Mouse (Mus musculus) hindbrain, embryonic 10.5 days (tissue): ENCODE measurements at regions not wholly inside any gene's neighbourhood (a gene's known extent, or its start where the extent isn't known, plus 50 kb on each side); places are given as distances from the start of the nearest gene placed in this dataset.

ENCODE experiments used
- DNase-seq: peaks from one replicate; pipeline ENCODE4 v3.0.0-alpha.2; 2017; ENCODE audit warnings: low spot score
- H3K27ac ChIP-seq: fragments of 300-500 bp; sonication (generic); 2 replicates; pipeline ENCODE4 v1.5.1; 2016; ENCODE audit warnings: mild to moderate bottlenecking, moderate library complexity
- H3K27me3 ChIP-seq: fragments of 300-500 bp; sonication (generic); 2 replicates; pipeline ENCODE4 v1.6.1; 2016; ENCODE audit warnings: mild to moderate bottlenecking; ENCODE audit not compliant: poor library complexity, insufficient read depth, severe bottlenecking
- H3K36me3 ChIP-seq: fragments of 300-500 bp; sonication (generic); 2 replicates; pipeline ENCODE4 v1.6.1; 2016; ENCODE audit warnings: mild to moderate bottlenecking, moderate library complexity
- H3K4me1 ChIP-seq: fragments of 300-500 bp; sonication (generic); replicated peaks from 2 replicates; pipeline ENCODE4 v1.6.1; 2016; ENCODE audit warnings: mild to moderate bottlenecking
- H3K4me3 ChIP-seq: fragments of 300-500 bp; sonication (generic); 2 replicates; pipeline ENCODE4 v1.5.1; 2016; ENCODE audit warnings: mild to moderate bottlenecking, moderate library complexity
- H3K9me3 ChIP-seq: fragments of 300-500 bp; sonication (generic); 2 replicates; pipeline ENCODE4 v1.6.1; 2016; ENCODE audit warnings: mild to moderate bottlenecking, moderate library complexity
- WGBS: fragments of 180-500 bp; shearing (Covaris S2); methylation state at CpG from one replicate; pipeline ENCODE4 v1.1.7; 2016; 5-methylcytosine and 5-hydroxymethylcytosine counted together

GRCm38 (mm10) chr2:138045933-138046642 lies 210.3 kb upstream of the Btbd3 start:
- no peaks in the 10 kb centered on the region for H3K36me3 ChIP-seq
- no peaks in the 10 kb centered on the region for H3K9me3 ChIP-seq
- no peaks in the 10 kb centered on the region; the same call in 1 of the 2 replicates for H3K27me3 ChIP-seq
- peaks cover 5% of the 10 kb centered on the region; the same call in 1 of the 2 replicates for H3K4me1 ChIP-seq
- no peak for DNase-seq
- 46% methylated on average over 5 of the region's 5 CpGs for WGBS
- no peak overlapping the region for H3K4me3 ChIP-seq
- no peak overlapping the region for H3K27ac ChIP-seq

DNA sequence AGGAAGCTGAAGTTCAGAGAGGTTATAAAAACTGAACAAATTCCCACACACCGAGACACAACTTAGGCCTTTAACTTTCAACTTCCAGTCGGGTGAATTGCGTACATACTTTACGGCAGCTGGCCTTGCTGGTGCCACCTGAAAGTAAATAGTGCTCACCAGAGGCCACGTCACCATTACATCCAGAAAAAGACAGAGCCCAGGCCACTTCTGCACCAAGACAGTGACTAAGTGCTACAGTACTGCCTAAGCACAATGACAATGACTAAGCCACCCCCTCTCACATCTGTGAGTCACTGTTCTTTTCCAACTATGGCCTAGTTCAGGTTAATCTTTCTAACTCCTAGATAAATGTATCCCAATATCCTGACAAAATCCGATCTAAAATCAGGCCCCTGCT lies 215.7 kb upstream of the Btbd3 start:
- H3K27me3 ChIP-seq, result no peaks in the 10 kb centered on the region
- WGBS, result 84% methylated on average over 6 of the region's 6 CpGs
- no peak for DNase-seq
- H3K36me3 ChIP-seq, result no peaks in the 10 kb centered on the region
- H3K9me3 ChIP-seq, result no peaks in the 10 kb centered on the region
- no peak overlapping the region for H3K27ac ChIP-seq
- H3K4me3 ChIP-seq, result no peak overlapping the region
- H3K4me1 ChIP-seq, result no peaks in the 10 kb centered on the region

GRCm38 (mm10) chr2:138040302-138040701 lies 216.1 kb upstream of the Btbd3 start:
- Histone ChIP-seq H3K27me3 (no peaks in the 10 kb centered on the region), H3K4me3 (no peak overlapping the region), H3K4me1 (no peaks in the 10 kb centered on the region), H3K27ac (no peak overlapping the region), H3K9me3 (no peaks in the 10 kb centered on the region), H3K36me3 (no peaks in the 10 kb centered on the region)
- no peak for DNase-seq
- 85% methylated on average over 5 of the region's 5 CpGs for WGBS

DNA sequence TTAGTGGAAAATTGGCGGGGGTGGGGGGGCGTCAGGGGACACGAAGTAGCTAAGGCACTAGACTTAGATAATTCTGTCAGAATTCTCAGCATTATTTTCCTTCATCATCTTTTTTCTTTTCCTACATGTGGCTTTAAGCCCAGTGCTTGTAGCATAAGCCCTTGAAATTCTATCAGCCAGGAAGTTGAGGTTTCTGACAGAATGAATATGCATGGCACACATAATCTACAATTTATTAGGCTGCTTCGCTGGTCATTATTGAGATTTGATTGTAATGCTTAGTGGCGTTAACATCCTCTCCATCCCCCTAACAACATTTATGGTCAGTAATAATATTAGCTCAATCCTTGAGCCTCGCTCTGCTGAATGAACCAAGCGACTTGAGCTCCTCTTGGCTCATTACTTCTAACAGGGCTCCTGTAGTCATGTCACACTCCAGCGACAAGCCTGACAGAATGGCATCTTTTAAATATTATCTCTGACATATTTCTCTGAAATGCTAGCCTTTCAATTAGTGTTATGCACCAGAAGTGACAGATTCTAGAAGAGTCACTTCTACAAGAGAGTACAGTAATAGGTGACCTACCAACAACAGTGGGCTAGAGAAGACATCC lies 222.1 kb upstream of the Btbd3 start:
- H3K27me3 ChIP-seq, result no peaks in the 10 kb centered on the region
- 93% methylated on average over 8 of the region's 8 CpGs for WGBS
- no peaks in the 10 kb centered on the region for H3K36me3 ChIP-seq

GRCm38 (mm10) chr2:138033379-138034122 lies 222.8 kb upstream of the Btbd3 start:
- Histone ChIP-seq H3K27ac (no peak overlapping the region), H3K36me3 (no peaks in the 10 kb centered on the region), H3K27me3 (no peaks in the 10 kb centered on the region), H3K9me3 (no peaks in the 10 kb centered on the region), H3K4me1 (no peaks in the 10 kb centered on the region), H3K4me3 (no peak overlapping the region)
- peak; percentile 63 for DNase-seq
- WGBS, result 45% methylated on average over 11 of the region's 11 CpGs

More for the DNA sequence above, 222.1 kb upstream of the Btbd3 start:
- H3K4me3 ChIP-seq, result no peak overlapping the region
- H3K9me3 ChIP-seq, result no peaks in the 10 kb centered on the region
- no peak for DNase-seq
- H3K4me1 ChIP-seq, result no peaks in the 10 kb centered on the region
- no peak overlapping the region for H3K27ac ChIP-seq

GRCm38 (mm10) chr2:138027411-138027810 lies 229.0 kb upstream of the Btbd3 start:
- no peak for DNase-seq
- Histone ChIP-seq H3K27me3 (no peaks in the 10 kb centered on the region), H3K36me3 (no peaks in the 10 kb centered on the region), H3K9me3 (no peaks in the 10 kb centered on the region), H3K4me1 (no peaks in the 10 kb centered on the region), H3K27ac (no peak overlapping the region), H3K4me3 (no peak overlapping the region)
- 91% methylated on average over 1 of the region's 1 CpGs for WGBS

DNA sequence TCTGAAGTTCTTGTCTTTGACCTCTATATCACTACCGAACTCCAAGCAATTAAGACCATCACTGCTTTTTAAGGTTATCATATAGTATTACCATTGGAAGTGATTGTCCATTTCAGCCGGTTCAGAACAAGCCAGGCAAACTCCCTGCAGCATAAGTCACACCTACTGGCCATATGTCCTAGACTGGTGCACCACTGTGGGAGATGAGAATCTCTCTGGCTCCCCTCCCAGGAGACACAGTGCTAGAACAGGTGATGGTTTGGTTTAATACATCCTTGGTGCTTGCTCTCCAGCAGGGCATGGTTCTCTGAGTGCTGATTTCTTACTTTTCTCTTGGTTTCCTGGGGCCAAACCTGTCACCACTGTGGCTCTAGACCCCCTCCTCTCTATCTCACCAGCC lies 232.8 kb upstream of the Btbd3 start:
- Histone ChIP-seq H3K27me3 (no peaks in the 10 kb centered on the region), H3K9me3 (no peaks in the 10 kb centered on the region), H3K4me1 (no peaks in the 10 kb centered on the region), H3K4me3 (no peak overlapping the region), H3K27ac (no peak overlapping the region), H3K36me3 (no peaks in the 10 kb centered on the region)
- DNase-seq, result no peak
- WGBS, result 87% methylated on average over 2 of the region's 2 CpGs

DNA sequence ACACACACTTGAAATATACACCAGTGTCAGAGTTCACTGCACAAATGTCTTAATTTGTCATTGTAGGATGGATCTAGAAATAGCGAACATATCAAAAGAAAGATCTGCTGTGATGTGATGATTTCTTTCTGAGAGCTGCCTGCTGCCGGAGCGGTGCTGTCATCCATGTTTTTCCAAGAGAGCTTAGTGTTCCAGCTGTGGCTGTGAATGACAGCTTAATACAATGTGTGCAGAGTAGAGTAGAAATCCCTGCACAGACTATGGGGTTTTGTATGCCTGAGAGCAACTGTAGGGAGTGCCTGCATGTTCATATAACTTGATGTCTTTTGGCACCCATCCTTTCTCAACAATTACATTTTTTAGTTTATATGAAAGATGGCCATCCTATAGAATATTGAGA lies 274.6 kb upstream of the Btbd3 start:
- H3K9me3 ChIP-seq, result no peaks in the 10 kb centered on the region
- H3K4me1 ChIP-seq, result no peaks in the 10 kb centered on the region
- H3K27ac ChIP-seq, result no peak overlapping the region
- 48% methylated on average over 3 of the region's 3 CpGs for WGBS
- no peak for DNase-seq
- H3K27me3 ChIP-seq, result no peaks in the 10 kb centered on the region
- H3K36me3 ChIP-seq, result no peaks in the 10 kb centered on the region
- no peak overlapping the region for H3K4me3 ChIP-seq

GRCm38 (mm10) chr2:137977767-137978166 lies 278.6 kb upstream of the Btbd3 start:
- Histone ChIP-seq H3K27me3 (no peaks in the 10 kb centered on the region), H3K27ac (no peak overlapping the region), H3K36me3 (no peaks in the 10 kb centered on the region), H3K4me1 (no peaks in the 10 kb centered on the region), H3K4me3 (no peak overlapping the region), H3K9me3 (no peaks in the 10 kb centered on the region)
- 61% methylated on average over 4 of the region's 4 CpGs for whole genome bisulfite sequencing
- no peak for DNase-seq

DNA sequence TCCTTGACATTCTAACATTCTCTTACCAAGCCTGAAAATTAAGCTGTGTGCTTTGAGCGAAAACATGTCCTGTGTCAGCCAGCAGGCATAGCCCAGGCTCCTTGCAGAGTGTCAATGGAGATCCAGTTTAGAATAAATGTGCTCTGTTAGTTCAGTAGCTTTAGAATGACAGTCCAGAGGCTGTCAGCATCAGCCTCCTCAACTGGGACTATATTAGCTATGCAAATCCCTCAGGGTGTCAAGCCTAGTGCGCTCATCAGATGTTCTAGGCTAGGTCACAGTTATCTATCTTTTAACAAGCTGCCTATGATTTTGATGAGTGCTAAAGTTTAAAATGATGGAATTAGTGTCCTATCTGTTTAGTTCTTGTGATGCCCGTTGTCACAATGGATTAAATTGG lies 281.7 kb upstream of the Btbd3 start:
- Histone ChIP-seq H3K9me3 (no peaks in the 10 kb centered on the region), H3K36me3 (no peaks in the 10 kb centered on the region), H3K4me3 (no peak overlapping the region), H3K4me1 (no peaks in the 10 kb centered on the region), H3K27me3 (no peaks in the 10 kb centered on the region), H3K27ac (no peak overlapping the region)
- 81% methylated on average over 3 of the region's 3 CpGs for WGBS
- DNase-seq, result no peak

DNA sequence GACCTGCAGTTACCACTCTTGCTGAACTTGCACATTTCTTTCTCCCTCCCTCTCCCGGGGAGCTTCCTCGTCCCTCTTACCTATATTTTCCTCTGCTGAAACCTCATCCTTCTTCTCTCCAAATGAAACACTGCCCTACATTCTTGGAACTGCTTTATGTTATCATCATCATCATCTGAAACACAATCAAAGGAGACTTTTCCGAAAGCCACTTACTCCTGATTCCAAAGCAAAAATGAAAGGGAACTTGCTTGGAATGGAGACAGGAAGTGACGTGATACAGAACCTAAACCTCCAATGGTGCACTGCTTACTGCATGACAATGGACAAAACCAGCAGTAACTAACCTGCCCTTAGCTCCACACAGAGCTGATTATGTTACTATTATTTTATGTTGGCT lies 287.2 kb upstream of the Btbd3 start:
- H3K4me3 ChIP-seq, result no peak overlapping the region
- no peak overlapping the region for H3K27ac ChIP-seq
- peaks cover 5% of the 10 kb centered on the region for H3K4me1 ChIP-seq
- no peaks in the 10 kb centered on the region for H3K27me3 ChIP-seq
- no peaks in the 10 kb centered on the region for H3K9me3 ChIP-seq
- WGBS, result 81% methylated on average over 4 of the region's 4 CpGs
- DNase-seq, result no peak
- no peaks in the 10 kb centered on the region for H3K36me3 ChIP-seq

GRCm38 (mm10) chr2:137966460-137967076 lies 289.8 kb upstream of the Btbd3 start:
- Histone ChIP-seq H3K4me1 (peaks cover 5% of the 10 kb centered on the region), H3K27ac (peak overlapping the region; percentile 72; the same call in 1 of the 2 replicates), H3K27me3 (no peaks in the 10 kb centered on the region), H3K4me3 (no peak overlapping the region), H3K9me3 (no peaks in the 10 kb centered on the region), H3K36me3 (no peaks in the 10 kb centered on the region)
- DNase-seq, result no peak
- WGBS, result 38% methylated on average over 10 of the region's 10 CpGs

GRCm38 (mm10) chr2:137954830-137955229 lies 301.5 kb upstream of the Btbd3 start:
- no peaks in the 10 kb centered on the region for H3K4me1 ChIP-seq
- no peaks in the 10 kb centered on the region for H3K36me3 ChIP-seq
- no peak for DNase-seq
- 94% methylated on average over 2 of the region's 2 CpGs for WGBS
- H3K4me3 ChIP-seq, result no peak overlapping the region
- H3K27ac ChIP-seq, result no peak overlapping the region
- no peaks in the 10 kb centered on the region for H3K9me3 ChIP-seq
- no peaks in the 10 kb centered on the region for H3K27me3 ChIP-seq
